Mouse (Mus musculus) megakaryocyte, embryonic 14.5 days (primary cell): ENCODE measurements around the gene Pde6d.

Source experiments
- FLI1 ChIP-seq: IDR thresholded peaks from 2 replicates; pipeline ENCODE4 v1.6.1; 2012; ENCODE audit warnings: low read length, inconsistent platforms, mixed read lengths
- GATA1 ChIP-seq: IDR thresholded peaks from 3 replicates; pipeline ENCODE4 v1.6.1; 2012; ENCODE audit warnings: mixed read lengths, low read length, inconsistent platforms, borderline replicate concordance

GRCm38 (mm10) chr1:86530871-86531546, 51.4 kb downstream of the Pde6d start:
- TF ChIP-seq FLI1 (no peak), GATA1 (no peak)
